Mouse (Mus musculus): ENCODE results near the gene Scgb1a1. TPM values are rescaled to one million over a fixed set of nuclear protein-coding genes. Genes with fewer than 3 reads are reported as not detected.

Gene Scgb1a1
- polyA plus RNA-seq, 1 experiment, result 174 TPM

- WGBS, result 88% methylated on average over 1 of the region's 1 CpGs
- DNase-seq, result no peak
- Histone ChIP-seq H3K36me3 (ENCODE audit: control insufficient read depth, insufficient read depth, low read length) (no peaks in the 10 kb centered on the region), H3K4me3 (ENCODE audit: control insufficient read depth, insufficient read depth, low read length) (no peak overlapping the region), H3K27ac (ENCODE audit: control insufficient read depth, insufficient read depth, low read length) (no peak overlapping the region), H3K27me3 (ENCODE audit: control insufficient read depth, insufficient read depth, low read length) (no peaks in the 10 kb centered on the region), H3K4me1 (replicated peaks; ENCODE audit: control insufficient read depth, insufficient read depth, low read length) (peaks cover 23% of the 10 kb centered on the region)
- TF ChIP-seq CTCF (IDR thresholded peaks at IDR 0.05; ENCODE audit: borderline replicate concordance, control insufficient read depth, extremely low read depth, insufficient read depth, low read length, poor library complexity), result no peak
These were observed 39.8 kb downstream of the Scgb1a1 start for GRCm38 (mm10) chr19:9047946-9048387.

- no peaks in the 10 kb centered on the region for H3K36me3 ChIP-seq (ENCODE audit: control insufficient read depth, insufficient read depth, low read length)
- no peak for TF ChIP-seq CTCF (IDR thresholded peaks at IDR 0.05; ENCODE audit: borderline replicate concordance, control insufficient read depth, extremely low read depth, insufficient read depth, low read length, poor library complexity)
- TF ChIP-seq POLR2A (IDR thresholded peaks at IDR 0.05; ENCODE audit: control insufficient read depth, extremely low read depth, insufficient read depth, low read length, poor library complexity), result no peak
- no peak for DNase-seq
- WGBS, result 97% methylated on average over 7 of the region's 7 CpGs
- H3K4me3 ChIP-seq (ENCODE audit: control insufficient read depth, insufficient read depth, low read length), result no peak overlapping the region
- H3K27me3 ChIP-seq (ENCODE audit: control insufficient read depth, insufficient read depth, low read length), result no peaks in the 10 kb centered on the region
- peaks cover 22% of the 10 kb centered on the region for H3K4me1 ChIP-seq (replicated peaks; ENCODE audit: control insufficient read depth, insufficient read depth, low read length)
- H3K27ac ChIP-seq (ENCODE audit: control insufficient read depth, insufficient read depth, low read length), result no peak overlapping the region
These were observed 40.4 kb downstream of the Scgb1a1 start for GRCm38 (mm10) chr19:9047207-9047945.

GRCm38 (mm10) chr19:9044291-9044690 lies 43.5 kb downstream of the Scgb1a1 start:
- peak; percentile 27 for DNase-seq
- H3K27me3 ChIP-seq (ENCODE audit: control insufficient read depth, insufficient read depth, low read length), result no peaks in the 10 kb centered on the region
- H3K4me3 ChIP-seq (ENCODE audit: control insufficient read depth, insufficient read depth, low read length), result no peak overlapping the region
- H3K36me3 ChIP-seq (ENCODE audit: control insufficient read depth, insufficient read depth, low read length), result no peaks in the 10 kb centered on the region
- peaks cover 31% of the 10 kb centered on the region for H3K4me1 ChIP-seq (replicated peaks; ENCODE audit: control insufficient read depth, insufficient read depth, low read length)
- 46% methylated on average over 4 of the region's 4 CpGs for WGBS
- peak overlapping the region; percentile 13; the same call in 1 of the 2 replicates for H3K27ac ChIP-seq (ENCODE audit: control insufficient read depth, insufficient read depth, low read length)
- no peak for TF ChIP-seq POLR2A (IDR thresholded peaks at IDR 0.05; ENCODE audit: control insufficient read depth, extremely low read depth, insufficient read depth, low read length, poor library complexity)
- no peak for TF ChIP-seq CTCF (IDR thresholded peaks at IDR 0.05; ENCODE audit: borderline replicate concordance, control insufficient read depth, extremely low read depth, insufficient read depth, low read length, poor library complexity)

- Histone ChIP-seq H3K4me1 (replicated peaks; ENCODE audit: control insufficient read depth, insufficient read depth, low read length) (peaks cover 34% of the 10 kb centered on the region), H3K27ac (ENCODE audit: control insufficient read depth, insufficient read depth, low read length) (no peak overlapping the region), H3K27me3 (ENCODE audit: control insufficient read depth, insufficient read depth, low read length) (no peaks in the 10 kb centered on the region), H3K36me3 (ENCODE audit: control insufficient read depth, insufficient read depth, low read length) (no peaks in the 10 kb centered on the region), H3K4me3 (ENCODE audit: control insufficient read depth, insufficient read depth, low read length) (no peak overlapping the region)
- WGBS, result 100% methylated on average over 1 of the region's 1 CpGs
- TF ChIP-seq CTCF (IDR thresholded peaks at IDR 0.05; ENCODE audit: borderline replicate concordance, control insufficient read depth, extremely low read depth, insufficient read depth, low read length, poor library complexity) (no peak), POLR2A (IDR thresholded peaks at IDR 0.05; ENCODE audit: control insufficient read depth, extremely low read depth, insufficient read depth, low read length, poor library complexity) (no peak)
- no peak for DNase-seq
These were observed 44.6 kb downstream of the Scgb1a1 start for GRCm38 (mm10) chr19:9043123-9043522.

- TF ChIP-seq POLR2A (IDR thresholded peaks at IDR 0.05; ENCODE audit: control insufficient read depth, extremely low read depth, insufficient read depth, low read length, poor library complexity), result no peak
- TF ChIP-seq CTCF (IDR thresholded peaks at IDR 0.05; ENCODE audit: borderline replicate concordance, control insufficient read depth, extremely low read depth, insufficient read depth, low read length, poor library complexity), result no peak
- Histone ChIP-seq H3K4me3 (ENCODE audit: control insufficient read depth, insufficient read depth, low read length) (no peak overlapping the region), H3K27me3 (ENCODE audit: control insufficient read depth, insufficient read depth, low read length) (no peaks in the 10 kb centered on the region), H3K27ac (ENCODE audit: control insufficient read depth, insufficient read depth, low read length) (peak overlapping the region; percentile 91), H3K36me3 (ENCODE audit: control insufficient read depth, insufficient read depth, low read length) (no peaks in the 10 kb centered on the region), H3K4me1 (replicated peaks; ENCODE audit: control insufficient read depth, insufficient read depth, low read length) (peaks cover 41% of the 10 kb centered on the region)
- DNase-seq, result peak; percentile 25
These were observed 46.7 kb downstream of the Scgb1a1 start for GRCm38 (mm10) chr19:9041074-9041473.

- peaks cover 41% of the 10 kb centered on the region for H3K4me1 ChIP-seq (replicated peaks; ENCODE audit: control insufficient read depth, insufficient read depth, low read length)
- no peaks in the 10 kb centered on the region for H3K27me3 ChIP-seq (ENCODE audit: control insufficient read depth, insufficient read depth, low read length)
- no peak overlapping the region for H3K4me3 ChIP-seq (ENCODE audit: control insufficient read depth, insufficient read depth, low read length)
- peak overlapping the region; percentile 71 for H3K27ac ChIP-seq (ENCODE audit: control insufficient read depth, insufficient read depth, low read length)
- H3K36me3 ChIP-seq (ENCODE audit: control insufficient read depth, insufficient read depth, low read length), result no peaks in the 10 kb centered on the region
- DNase-seq, result no peak
- 74% methylated on average over 6 of the region's 6 CpGs for WGBS
- TF ChIP-seq CTCF (IDR thresholded peaks at IDR 0.05; ENCODE audit: borderline replicate concordance, control insufficient read depth, extremely low read depth, insufficient read depth, low read length, poor library complexity) (no peak), POLR2A (IDR thresholded peaks at IDR 0.05; ENCODE audit: control insufficient read depth, extremely low read depth, insufficient read depth, low read length, poor library complexity) (no peak)
These were observed 47.1 kb downstream of the Scgb1a1 start for GRCm38 (mm10) chr19:9040649-9041048.
